Mouse (Mus musculus): ENCODE measurements at regions not wholly inside any gene's neighbourhood (a gene's known extent, or its start where the extent isn't known, plus 50 kb on each side); places are given as distances from the start of the nearest gene placed in this dataset.

GRCm38 (mm10) chr4:124395069-124395965 is 215.3 kb downstream of the 3100002H09Rik start:
- no peak overlapping the region for H3K4me2 ChIP-seq (ENCODE audit: low read depth, low read length)
- 40% methylated on average over 14 of the region's 14 CpGs for WGBS
- H3K9me3 ChIP-seq (ENCODE audit: control insufficient read depth, low read length), result no peaks in the 10 kb centered on the region
- no peak overlapping the region for H3K27ac ChIP-seq (ENCODE audit: low read depth, low read length)
- peaks cover 8% of the 10 kb centered on the region for H3K27me3 ChIP-seq (ENCODE audit: control insufficient read depth, insufficient read depth, low read length)
- H3K9ac ChIP-seq (replicated peaks; ENCODE audit: low read depth, low read length), result no peak overlapping the region
- peaks cover 6% of the 10 kb centered on the region; the same call in 1 of the 2 replicates for H3K4me1 ChIP-seq (ENCODE audit: control insufficient read depth, insufficient read depth, low read length)
- no peak for ATAC-seq (ENCODE audit: low read depth)
- no peak overlapping the region for H3K4me3 ChIP-seq (ENCODE audit: low read depth, low read length)
- H3K36me3 ChIP-seq (ENCODE audit: control insufficient read depth, insufficient read depth, low read length), result no peaks in the 10 kb centered on the region

GRCm38 (mm10) chr4:124393595-124393994 is 217.0 kb downstream of the 3100002H09Rik start:
- Histone ChIP-seq H3K9ac (replicated peaks; ENCODE audit: low read depth, low read length) (no peak overlapping the region), H3K4me3 (ENCODE audit: low read depth, low read length) (no peak overlapping the region), H3K9me3 (ENCODE audit: control insufficient read depth, low read length) (no peaks in the 10 kb centered on the region), H3K27ac (ENCODE audit: low read depth, low read length) (no peak overlapping the region), H3K27me3 (ENCODE audit: control insufficient read depth, insufficient read depth, low read length) (no peaks in the 10 kb centered on the region; the same call in 1 of the 2 replicates), H3K4me1 (ENCODE audit: control insufficient read depth, insufficient read depth, low read length) (peaks cover 6% of the 10 kb centered on the region; the same call in 1 of the 2 replicates), H3K36me3 (ENCODE audit: control insufficient read depth, insufficient read depth, low read length) (no peaks in the 10 kb centered on the region), H3K4me2 (ENCODE audit: low read depth, low read length) (no peak overlapping the region)
- WGBS, result 66% methylated on average over 10 of the region's 10 CpGs
- ATAC-seq (ENCODE audit: low read depth), result no peak

- Histone ChIP-seq H3K9me3 (ENCODE audit: control insufficient read depth, low read length) (no peaks in the 10 kb centered on the region), H3K4me1 (ENCODE audit: control insufficient read depth, insufficient read depth, low read length) (no peaks in the 10 kb centered on the region), H3K4me3 (ENCODE audit: low read depth, low read length) (no peak overlapping the region), H3K27ac (ENCODE audit: low read depth, low read length) (no peak overlapping the region), H3K27me3 (ENCODE audit: control insufficient read depth, insufficient read depth, low read length) (no peaks in the 10 kb centered on the region), H3K36me3 (ENCODE audit: control insufficient read depth, insufficient read depth, low read length) (no peaks in the 10 kb centered on the region), H3K9ac (replicated peaks; ENCODE audit: low read depth, low read length) (no peak overlapping the region), H3K4me2 (ENCODE audit: low read depth, low read length) (no peak overlapping the region)
- WGBS, result 84% methylated on average over 10 of the region's 10 CpGs
- no peak for ATAC-seq (ENCODE audit: low read depth)
Measured at GRCm38 (mm10) chr4:124389067-124389466, 221.5 kb downstream of the 3100002H09Rik start.

- H3K36me3 ChIP-seq (ENCODE audit: control insufficient read depth, insufficient read depth, low read length), result no peaks in the 10 kb centered on the region
- no peak overlapping the region for H3K4me2 ChIP-seq (ENCODE audit: low read depth, low read length)
- WGBS, result 35% methylated on average over 11 of the region's 11 CpGs
- ATAC-seq (ENCODE audit: low read depth), result no peak
- no peak overlapping the region for H3K9ac ChIP-seq (replicated peaks; ENCODE audit: low read depth, low read length)
- no peak overlapping the region for H3K4me3 ChIP-seq (ENCODE audit: low read depth, low read length)
- H3K9me3 ChIP-seq (ENCODE audit: control insufficient read depth, low read length), result no peaks in the 10 kb centered on the region
- no peak overlapping the region for H3K27ac ChIP-seq (ENCODE audit: low read depth, low read length)
- no peaks in the 10 kb centered on the region; the same call in 1 of the 2 replicates for H3K27me3 ChIP-seq (ENCODE audit: control insufficient read depth, insufficient read depth, low read length)
- H3K4me1 ChIP-seq (ENCODE audit: control insufficient read depth, insufficient read depth, low read length), result no peaks in the 10 kb centered on the region
Measured at GRCm38 (mm10) chr4:124385106-124386055, 225.2 kb downstream of the 3100002H09Rik start.

- H3K4me1 ChIP-seq (ENCODE audit: control insufficient read depth, insufficient read depth, low read length), result no peaks in the 10 kb centered on the region
- no peak overlapping the region for H3K4me3 ChIP-seq (ENCODE audit: low read depth, low read length)
- H3K27me3 ChIP-seq (ENCODE audit: control insufficient read depth, insufficient read depth, low read length), result peaks cover 2% of the 10 kb centered on the region
- H3K9me3 ChIP-seq (ENCODE audit: control insufficient read depth, low read length), result no peaks in the 10 kb centered on the region; the same call in 1 of the 2 replicates
- WGBS, result 68% methylated on average over 5 of the region's 5 CpGs
- no peaks in the 10 kb centered on the region for H3K36me3 ChIP-seq (ENCODE audit: control insufficient read depth, insufficient read depth, low read length)
- no peak for ATAC-seq (ENCODE audit: low read depth)
- H3K27ac ChIP-seq (ENCODE audit: low read depth, low read length), result no peak overlapping the region
- H3K9ac ChIP-seq (replicated peaks; ENCODE audit: low read depth, low read length), result no peak overlapping the region
- H3K4me2 ChIP-seq (ENCODE audit: low read depth, low read length), result no peak overlapping the region
Measured at GRCm38 (mm10) chr4:124376504-124376903, 234.1 kb downstream of the 3100002H09Rik start.

- H3K9me3 ChIP-seq (ENCODE audit: control insufficient read depth, low read length), result no peaks in the 10 kb centered on the region; the same call in 1 of the 2 replicates
- no peak overlapping the region for H3K9ac ChIP-seq (replicated peaks; ENCODE audit: low read depth, low read length)
- H3K27me3 ChIP-seq (ENCODE audit: control insufficient read depth, insufficient read depth, low read length), result peaks cover 2% of the 10 kb centered on the region
- 73% methylated on average over 6 of the region's 6 CpGs for WGBS
- H3K36me3 ChIP-seq (ENCODE audit: control insufficient read depth, insufficient read depth, low read length), result no peaks in the 10 kb centered on the region
- no peak overlapping the region for H3K4me2 ChIP-seq (ENCODE audit: low read depth, low read length)
- ATAC-seq (ENCODE audit: low read depth), result no peak
- H3K4me1 ChIP-seq (ENCODE audit: control insufficient read depth, insufficient read depth, low read length), result no peaks in the 10 kb centered on the region
- no peak overlapping the region for H3K4me3 ChIP-seq (ENCODE audit: low read depth, low read length)
- H3K27ac ChIP-seq (ENCODE audit: low read depth, low read length), result no peak overlapping the region
Measured at GRCm38 (mm10) chr4:124375581-124375980, 235.0 kb downstream of the 3100002H09Rik start.

- Histone ChIP-seq H3K36me3 (ENCODE audit: control insufficient read depth, insufficient read depth, low read length) (no peaks in the 10 kb centered on the region), H3K4me2 (ENCODE audit: low read depth, low read length) (no peak overlapping the region), H3K9ac (replicated peaks; ENCODE audit: low read depth, low read length) (no peak overlapping the region), H3K4me1 (ENCODE audit: control insufficient read depth, insufficient read depth, low read length) (no peaks in the 10 kb centered on the region), H3K4me3 (ENCODE audit: low read depth, low read length) (no peak overlapping the region), H3K27me3 (ENCODE audit: control insufficient read depth, insufficient read depth, low read length) (no peaks in the 10 kb centered on the region; the same call in 1 of the 2 replicates), H3K9me3 (ENCODE audit: control insufficient read depth, low read length) (no peaks in the 10 kb centered on the region), H3K27ac (ENCODE audit: low read depth, low read length) (no peak overlapping the region)
- ATAC-seq (ENCODE audit: low read depth), result no peak
- WGBS, result 90% methylated on average over 3 of the region's 3 CpGs
Measured at GRCm38 (mm10) chr4:124368831-124369230, 241.8 kb downstream of the 3100002H09Rik start.

- ATAC-seq (ENCODE audit: low read depth), result no peak
- 60% methylated on average over 10 of the region's 10 CpGs for WGBS
- Histone ChIP-seq H3K9ac (replicated peaks; ENCODE audit: low read depth, low read length) (no peak overlapping the region), H3K27ac (ENCODE audit: low read depth, low read length) (no peak overlapping the region), H3K27me3 (ENCODE audit: control insufficient read depth, insufficient read depth, low read length) (no peaks in the 10 kb centered on the region), H3K9me3 (ENCODE audit: control insufficient read depth, low read length) (no peaks in the 10 kb centered on the region), H3K4me2 (ENCODE audit: low read depth, low read length) (no peak overlapping the region), H3K4me3 (ENCODE audit: low read depth, low read length) (no peak overlapping the region), H3K4me1 (ENCODE audit: control insufficient read depth, insufficient read depth, low read length) (no peaks in the 10 kb centered on the region), H3K36me3 (ENCODE audit: control insufficient read depth, insufficient read depth, low read length) (no peaks in the 10 kb centered on the region)
Measured at GRCm38 (mm10) chr4:124368085-124368484, 242.5 kb downstream of the 3100002H09Rik start.

Data from neural tube, embryonic 14.5 days (tissue).